Mouse (Mus musculus) C2C12 (cell line): ENCODE results near the gene Agr2.

Experiments used
- CEBPB ChIP-seq: IDR thresholded peaks from one replicate; pipeline ENCODE4 v1.6.1; 2011; ENCODE audit warnings: low read depth, mild to moderate bottlenecking, control low read depth, moderate library complexity
- CTCF ChIP-seq: IDR thresholded peaks from one replicate; pipeline ENCODE4 v1.5.1; 2011; ENCODE audit not compliant: control insufficient read depth, insufficient read depth, insufficient read length
- FOSL1 ChIP-seq: IDR thresholded peaks from one replicate; pipeline ENCODE4 v1.8.0; 2011; ENCODE audit warnings: mild to moderate bottlenecking, low read length; ENCODE audit not compliant: poor library complexity, insufficient read depth, severe bottlenecking
- MAX ChIP-seq: IDR thresholded peaks from one replicate; pipeline ENCODE4 v1.6.1; 2011; ENCODE audit warnings: mild to moderate bottlenecking, control low read depth
- USF1 ChIP-seq: IDR thresholded peaks from one replicate; pipeline ENCODE4 v1.6.1; 2011; ENCODE audit warnings: low read depth, mild to moderate bottlenecking, control low read depth, moderate library complexity

DNA sequence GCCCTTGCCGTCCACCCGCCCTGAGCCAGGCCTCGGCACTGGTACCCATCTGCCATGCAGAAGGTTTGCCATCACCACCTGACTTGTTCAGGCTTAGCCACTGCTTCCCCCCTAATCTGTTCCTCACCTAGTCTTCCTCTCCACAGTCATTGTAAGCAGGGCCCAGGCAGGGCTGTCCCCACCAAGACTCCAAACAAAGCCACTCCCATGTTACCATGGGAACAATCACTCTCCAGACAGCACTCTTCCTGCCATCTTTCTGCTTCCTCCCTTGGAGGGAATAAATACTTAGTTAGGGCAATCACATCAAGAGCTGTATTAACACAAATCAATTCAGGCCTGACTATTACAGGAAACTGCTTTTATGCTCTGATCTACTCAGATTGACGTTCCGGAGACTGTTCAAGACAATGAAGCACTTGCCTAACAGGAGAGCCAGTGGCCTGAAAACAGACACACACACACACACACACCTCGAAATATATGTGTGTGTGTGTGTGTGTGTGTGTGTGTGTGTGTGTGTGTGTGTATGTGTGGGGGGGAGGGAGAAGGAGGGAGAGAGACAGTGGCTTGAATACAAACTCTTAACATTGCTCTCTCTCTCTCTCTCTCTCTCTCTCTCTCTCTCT lies 10.9 kb upstream of the Agr2 start:
- TF ChIP-seq MAX (no peak), FOSL1 (no peak), CTCF (no peak), CEBPB (no peak), USF1 (no peak)
